Mouse (Mus musculus) thymus, adult 2 months (tissue): ENCODE data around the gene Ulk2.

ENCODE experiments used
- CTCF ChIP-seq: fragments of 200-500 bp; IDR thresholded peaks from 2 replicates; pipeline ENCODE4 v1.5.1; 2012; ENCODE audit warnings: mild to moderate bottlenecking, control low read depth, low read length, moderate library complexity, borderline replicate concordance; ENCODE audit not compliant: control insufficient read depth, poor library complexity, insufficient read depth; ENCODE audit errors: extremely low read depth
- POLR2A ChIP-seq: fragments of 200-500 bp; IDR thresholded peaks from 2 replicates; pipeline ENCODE4 v1.6.1; 2012; ENCODE audit warnings: mild to moderate bottlenecking, low read length, control low read depth, moderate library complexity; ENCODE audit not compliant: control insufficient read depth, poor library complexity, insufficient read depth; ENCODE audit errors: extremely low read depth

- TF ChIP-seq CTCF (no peak), POLR2A (no peak)
Observed at GRCm38 (mm10) chr11:61839182-61839581, 15.7 kb downstream of the Ulk2 start.
